Mouse (Mus musculus): ENCODE measurements around the gene Adamts9. TPM values are rescaled to one million over a fixed set of nuclear protein-coding genes. Genes with fewer than 3 reads are reported as not detected.

The Adamts9 gene
- total RNA-seq, 2 experiments from 2014 or later, result 8.9 to 10.3 TPM

DNA sequence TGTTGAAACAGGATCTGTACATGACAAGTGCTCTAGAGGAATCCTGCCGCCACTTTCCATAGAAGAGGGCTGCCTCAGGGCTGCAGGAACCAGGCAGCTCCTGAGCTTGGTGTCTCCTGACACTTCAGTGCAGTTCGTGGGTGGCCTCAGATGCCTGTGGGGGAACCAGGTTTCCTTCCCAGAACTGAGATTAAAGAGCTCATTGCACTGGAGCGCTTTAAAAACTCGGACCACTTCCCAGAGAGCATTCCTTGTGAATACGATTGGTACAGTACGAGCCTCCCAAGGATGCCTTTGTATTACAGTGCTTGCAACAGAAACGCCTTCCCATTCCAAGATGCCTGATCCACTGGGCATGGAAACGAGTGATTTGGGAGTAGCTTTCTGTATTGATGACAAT, 18.8 kb downstream of the Adamts9 start:
- DNase-seq, result no peak

DNA sequence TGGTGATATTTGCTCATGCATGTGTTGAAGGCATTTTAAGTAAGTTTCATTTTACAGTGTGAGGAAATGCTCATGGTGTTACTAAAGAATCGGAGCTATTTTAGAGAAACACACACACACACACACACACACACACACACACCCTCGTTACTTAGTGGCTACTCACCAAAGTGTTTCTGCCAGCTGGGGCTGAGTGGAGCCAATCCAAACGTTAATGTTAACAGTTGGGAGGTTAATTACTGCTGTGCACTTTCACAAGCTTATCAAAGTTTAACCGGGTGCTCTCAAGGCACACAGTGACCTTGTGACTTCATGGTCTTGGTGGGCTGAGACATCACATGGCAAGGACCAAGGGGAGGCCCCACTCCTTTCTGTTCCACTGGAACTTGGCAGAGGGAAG, 21.4 kb downstream of the Adamts9 start:
- DNase-seq, result no peak

DNA sequence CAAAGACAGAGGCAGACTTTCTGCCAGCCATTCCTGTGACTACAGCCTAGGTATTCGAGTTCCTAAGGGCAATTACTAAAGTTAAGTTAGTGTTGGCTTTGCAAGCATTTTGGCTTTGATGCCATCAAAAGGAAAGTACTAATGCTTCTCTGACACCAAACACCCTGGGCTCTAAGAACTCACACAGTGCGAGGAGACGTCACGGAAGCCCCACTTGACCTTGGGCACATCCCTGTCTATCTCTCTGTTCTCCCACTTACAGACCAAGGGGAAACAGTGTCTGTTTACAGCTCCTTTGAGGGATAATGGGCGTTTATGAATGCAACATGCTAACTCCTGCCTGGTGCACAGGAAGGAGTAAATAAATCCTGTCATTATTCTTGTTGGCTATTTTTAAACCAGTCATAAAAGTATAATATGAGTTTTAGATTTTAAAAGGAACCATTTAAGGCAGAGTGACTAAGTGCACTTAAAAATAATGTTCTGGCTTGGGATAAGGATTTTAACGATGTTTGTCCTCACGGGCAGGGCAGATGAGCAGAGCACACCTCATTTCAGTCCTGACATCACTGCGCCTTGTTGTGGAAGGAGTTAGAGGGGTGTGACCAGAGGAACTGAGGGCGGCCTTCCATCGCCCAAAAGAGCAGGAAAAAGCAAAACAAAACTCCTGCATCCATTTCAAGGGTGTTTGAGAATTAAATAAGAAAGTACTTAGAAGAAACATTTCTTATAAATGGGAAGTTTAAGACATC, 22.2 kb downstream of the Adamts9 start:
- no peak for DNase-seq

DNA sequence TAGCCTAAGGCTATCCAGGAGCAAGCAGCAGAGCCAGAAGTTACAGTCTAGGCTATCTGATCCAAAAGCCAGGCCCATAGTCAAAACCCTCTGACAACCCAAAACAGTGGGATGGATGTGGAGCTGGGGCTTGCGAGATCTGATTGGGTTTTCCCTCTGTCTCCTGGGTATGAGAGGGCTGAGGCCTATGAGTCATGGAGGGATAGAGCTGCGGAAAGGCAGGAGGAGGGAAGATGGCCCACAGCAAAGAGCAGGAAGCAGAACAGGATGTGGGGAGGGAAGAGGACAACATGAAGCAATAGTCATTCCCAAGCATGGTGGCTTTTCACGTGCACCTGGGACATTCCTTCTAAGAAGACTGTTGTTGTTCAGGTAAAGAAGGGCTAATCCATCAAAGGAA, 32.7 kb downstream of the Adamts9 start:
- DNase-seq, result no peak

DNA sequence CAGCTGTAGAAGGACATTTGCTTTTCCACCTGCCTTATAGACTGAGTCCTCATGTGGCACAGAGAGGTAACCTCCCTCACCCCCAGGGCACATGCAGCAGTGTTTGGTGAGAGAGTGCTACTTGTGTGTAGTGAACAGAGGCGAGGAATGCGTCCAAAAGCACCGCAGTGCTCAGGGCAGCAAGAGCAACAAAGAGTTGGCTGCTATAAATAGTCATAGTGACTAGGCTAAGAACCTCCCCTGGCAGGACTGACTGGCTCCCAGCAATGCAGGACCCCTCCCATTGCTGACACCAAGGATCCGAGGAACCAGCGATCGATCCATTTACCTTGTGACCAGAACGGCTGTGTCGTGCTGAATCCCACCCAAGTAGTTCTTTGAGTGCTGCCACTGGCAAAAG, 33.9 kb downstream of the Adamts9 start:
- no peak for DNase-seq

DNA sequence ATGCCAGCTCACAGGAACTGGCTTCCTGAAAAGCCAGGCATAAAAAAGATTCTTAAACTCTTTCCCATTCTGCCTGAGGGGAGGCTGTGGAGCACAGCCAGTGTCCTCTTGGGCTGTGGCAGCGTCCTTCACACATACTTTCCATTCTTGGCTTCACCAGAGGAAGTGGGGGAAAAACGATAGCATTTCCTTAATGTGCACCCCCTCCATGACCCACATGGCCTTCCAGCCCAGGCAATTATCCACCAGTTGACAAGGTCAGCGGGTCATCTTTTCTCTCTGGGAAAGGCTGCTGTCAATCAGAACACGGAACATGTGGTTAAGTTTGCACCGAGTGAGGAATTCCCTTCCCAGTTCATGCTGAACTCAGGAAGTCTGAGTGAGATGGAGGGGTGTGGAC, 37.4 kb downstream of the Adamts9 start:
- DNase-seq, result no peak

DNA sequence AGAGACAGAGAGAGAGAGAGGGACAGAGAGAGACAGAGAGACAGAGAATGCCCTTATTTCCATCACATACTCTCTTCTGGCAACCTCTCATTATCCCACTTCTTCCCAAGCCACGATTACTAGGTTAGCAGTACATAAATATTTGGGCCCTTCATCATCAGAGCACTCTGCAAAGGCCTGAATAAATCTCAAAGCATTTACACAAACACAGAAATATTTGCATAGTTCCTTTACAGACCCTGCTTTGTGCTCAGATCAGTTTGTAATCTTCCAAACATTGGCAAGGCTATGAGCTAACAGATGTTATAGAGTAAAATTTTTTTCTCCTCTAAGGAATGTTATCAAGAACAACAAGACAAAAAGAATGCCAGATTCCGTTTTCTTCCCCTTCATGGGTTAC, 38.8 kb downstream of the Adamts9 start:
- DNase-seq, result no peak

DNA sequence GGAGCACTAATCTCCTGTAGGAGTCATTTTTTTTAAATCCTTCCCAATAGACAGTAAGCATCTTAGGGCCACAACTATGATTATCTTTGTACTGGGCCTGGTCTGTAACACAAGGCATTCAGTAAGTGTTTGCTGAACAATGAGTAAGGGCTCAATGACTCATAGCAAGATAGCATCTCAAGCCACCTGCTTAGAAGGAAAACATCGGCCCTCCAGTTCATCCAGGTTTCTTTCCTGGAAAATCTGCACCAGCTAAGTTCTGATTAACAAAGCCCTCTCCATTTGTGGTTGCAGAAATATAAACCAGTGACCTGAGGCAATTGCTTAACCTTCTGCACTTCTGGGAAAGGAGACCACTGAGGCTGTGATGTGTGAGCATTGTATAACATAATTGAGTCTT, 39.3 kb downstream of the Adamts9 start:
- no peak for DNase-seq

DNA sequence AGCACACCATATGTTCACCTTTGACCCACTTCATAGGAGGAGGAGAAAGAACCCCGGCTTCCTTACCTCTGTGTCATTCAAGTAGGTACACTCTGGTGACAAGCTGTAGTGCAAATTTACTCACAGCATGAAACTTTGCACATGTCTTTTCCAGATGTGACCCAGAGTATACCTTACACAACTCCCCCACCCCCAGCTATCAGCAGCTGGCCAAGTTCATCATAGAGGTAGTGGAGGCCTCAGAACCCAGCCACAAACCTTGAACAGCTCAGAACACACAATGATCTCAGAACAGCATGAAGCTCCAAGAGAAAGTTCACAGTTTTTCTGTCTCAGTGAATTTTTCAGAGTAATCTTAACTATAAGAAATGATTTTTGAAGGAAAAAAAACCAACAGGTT, 51.8 kb downstream of the Adamts9 start:
- no peak for DNase-seq

DNA sequence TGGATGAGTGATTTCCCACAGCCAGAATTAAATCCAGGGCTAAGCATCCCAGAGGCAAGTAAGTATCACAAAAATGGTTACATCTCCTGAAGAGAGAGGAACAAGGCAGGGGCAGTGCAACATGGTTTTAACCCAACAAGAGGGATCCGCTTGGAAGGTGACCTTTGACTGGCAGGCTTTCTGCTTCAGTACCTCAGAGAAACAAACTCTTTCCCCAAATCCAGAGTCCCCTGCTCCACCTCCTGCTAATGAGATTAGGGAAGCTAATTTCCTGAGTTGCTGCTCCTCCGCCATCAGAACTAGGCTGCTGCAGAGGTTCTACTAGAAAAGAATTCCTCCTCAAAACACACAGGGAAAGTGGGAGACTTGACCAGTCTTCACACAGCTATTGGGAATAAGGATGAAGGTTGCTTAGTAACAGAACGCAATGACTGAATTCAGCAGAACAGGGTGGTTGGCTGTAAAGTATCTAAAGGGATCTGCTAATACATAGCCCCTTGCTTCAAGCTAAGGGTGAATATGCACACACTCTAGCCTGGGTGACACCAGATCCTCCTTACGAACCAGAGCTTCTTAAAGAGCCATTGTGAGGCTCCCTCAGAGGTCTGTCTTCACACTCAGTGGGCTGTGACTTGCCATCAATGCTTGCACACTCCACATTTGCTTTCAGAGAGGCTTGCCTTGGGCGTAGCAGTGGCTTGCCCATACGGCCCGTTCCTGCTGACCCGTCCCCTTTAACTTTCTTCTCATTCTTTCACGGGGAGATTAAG, 60.0 kb downstream of the Adamts9 start:
- no peak for DNase-seq

DNA sequence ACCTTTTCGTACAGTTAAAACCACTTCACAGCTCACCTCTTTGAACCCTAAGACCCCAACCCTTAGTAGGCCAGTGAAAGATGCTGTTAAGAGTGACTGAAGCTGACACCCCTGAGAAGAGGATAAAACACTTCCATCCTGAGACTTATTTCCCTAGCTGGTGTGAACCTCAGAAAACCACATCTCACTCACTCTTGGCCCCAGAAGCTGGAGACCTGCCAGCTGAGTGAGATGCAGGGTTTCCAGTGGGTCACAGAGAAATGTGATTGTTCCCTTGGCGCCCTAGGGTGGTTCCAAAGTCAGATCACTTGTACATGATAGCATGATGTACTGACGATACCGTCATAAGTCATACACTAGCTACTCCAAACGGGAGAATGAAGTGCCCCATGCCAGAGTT, 60.8 kb downstream of the Adamts9 start:
- no peak for DNase-seq

DNA sequence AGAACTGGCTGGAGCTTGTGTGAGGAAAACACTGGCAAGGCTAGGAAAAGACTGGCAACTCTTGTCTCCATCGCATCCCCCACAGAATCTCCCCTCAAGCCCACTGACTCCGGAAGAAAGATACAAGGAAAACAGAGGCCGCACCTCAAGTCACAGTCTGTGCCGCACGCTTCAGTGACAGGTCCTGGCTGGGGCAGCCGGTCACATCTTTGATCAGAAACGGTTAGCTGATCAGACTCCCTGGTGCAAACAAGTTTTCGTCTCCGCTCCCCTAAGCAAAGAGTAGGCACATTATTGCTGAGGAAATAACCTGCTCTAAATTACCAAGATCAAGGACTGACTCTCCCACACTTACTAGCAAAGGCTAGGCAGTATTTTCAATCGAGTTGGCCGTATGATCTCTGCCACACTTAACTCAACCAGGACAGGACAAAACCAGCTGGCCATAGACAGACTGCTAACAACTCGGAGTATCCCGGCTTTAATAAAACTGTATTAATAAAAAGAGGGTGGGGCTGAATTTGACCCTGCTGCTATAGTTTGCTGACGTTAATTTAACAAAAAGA, 63.5 kb downstream of the Adamts9 start:
- no peak for DNase-seq

DNA sequence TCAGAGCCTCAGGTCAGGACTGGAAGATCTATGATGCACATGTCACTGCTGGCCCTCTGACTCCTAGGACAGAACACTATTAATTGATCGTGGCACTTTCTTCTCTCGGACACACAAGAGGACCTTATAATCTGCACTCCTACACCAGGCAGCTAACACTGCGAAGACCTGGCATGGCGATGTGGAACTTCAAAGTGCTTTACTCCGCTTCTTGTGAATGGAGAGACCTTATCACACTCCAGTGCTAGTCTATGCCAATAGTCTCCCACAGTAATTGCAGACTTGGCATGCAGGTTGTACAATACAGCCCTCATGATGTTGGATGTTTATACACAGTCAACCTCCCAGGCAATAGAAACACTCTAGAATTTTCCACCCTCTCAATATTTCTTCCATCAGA, 64.5 kb downstream of the Adamts9 start:
- DNase-seq, result no peak

DNA sequence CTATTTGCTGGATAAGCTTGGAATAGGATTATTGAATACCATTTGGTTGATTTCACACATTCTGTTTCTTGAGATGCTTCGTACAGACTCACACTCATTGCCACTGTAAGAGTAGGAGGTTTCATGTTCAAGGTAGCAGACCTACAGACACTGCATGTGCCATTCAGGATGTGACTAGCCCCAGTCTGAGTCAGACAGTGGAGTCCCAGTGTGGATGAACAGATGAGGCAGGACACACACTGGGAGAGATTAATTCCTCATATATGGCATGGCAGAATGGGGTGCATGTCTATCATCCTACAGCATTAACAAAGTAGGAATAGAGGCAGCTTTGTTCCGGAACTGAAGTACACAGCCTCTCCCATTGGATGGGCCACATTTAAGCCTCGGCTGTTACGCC, 66.1 kb downstream of the Adamts9 start:
- no peak for DNase-seq

DNA sequence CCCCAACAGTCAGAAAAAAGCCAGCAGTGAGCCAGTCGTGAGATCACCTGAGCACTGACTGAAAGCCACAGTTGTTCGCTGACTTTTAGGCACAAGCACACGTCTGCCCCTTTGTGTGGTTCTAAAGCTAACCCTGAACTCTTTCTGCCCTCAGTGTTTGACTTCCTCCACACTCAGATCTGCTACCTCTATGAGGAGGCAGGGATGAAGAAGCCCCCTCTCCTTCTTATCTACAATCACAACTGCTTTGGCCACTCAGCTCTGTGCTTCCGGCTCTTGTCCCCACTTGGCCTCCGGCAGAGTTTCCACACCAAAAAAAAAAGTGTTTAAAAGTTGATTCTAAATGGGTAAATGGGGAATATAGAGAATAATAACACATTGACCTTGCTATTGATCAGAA, 67.2 kb downstream of the Adamts9 start:
- DNase-seq, result no peak

DNA sequence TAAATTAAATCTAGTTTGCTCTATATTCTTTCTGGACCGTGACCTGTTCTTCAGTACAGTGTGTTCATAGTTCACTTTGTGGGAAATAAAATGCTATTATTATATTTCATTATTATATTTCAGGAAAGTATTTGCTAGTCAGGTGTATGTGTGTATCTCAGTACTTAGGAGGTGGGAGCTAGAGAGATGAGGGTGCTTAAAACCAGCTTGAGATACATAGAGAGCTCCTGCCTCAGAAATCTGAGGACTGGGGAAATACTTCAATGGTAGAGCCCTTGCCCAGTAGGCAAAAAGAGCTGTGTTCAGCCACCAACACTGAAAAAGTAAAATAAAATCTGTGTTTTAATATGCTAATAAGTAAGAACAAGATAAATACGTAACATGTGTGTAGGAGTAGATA, 68.0 kb downstream of the Adamts9 start:
- no peak for DNase-seq

DNA sequence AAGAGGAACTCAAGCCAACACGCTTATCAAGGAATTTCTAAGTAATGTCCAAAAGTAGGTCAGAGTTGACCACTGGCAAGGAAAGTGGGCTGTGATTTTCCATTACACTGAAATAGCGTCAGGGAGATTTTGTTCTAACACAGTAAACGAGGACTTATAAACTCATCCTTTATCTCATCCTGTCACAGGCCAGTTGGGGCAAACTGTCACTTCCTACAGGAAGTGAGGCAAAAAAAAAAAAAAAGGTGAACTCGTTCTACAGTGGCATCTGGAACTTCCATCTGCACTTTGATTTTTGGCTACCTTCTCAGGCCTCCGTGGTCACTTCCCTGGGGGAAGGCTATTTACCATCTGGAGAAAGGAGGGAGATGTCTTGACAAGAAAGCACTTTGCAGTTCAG, 68.4 kb downstream of the Adamts9 start:
- no peak for DNase-seq

DNA sequence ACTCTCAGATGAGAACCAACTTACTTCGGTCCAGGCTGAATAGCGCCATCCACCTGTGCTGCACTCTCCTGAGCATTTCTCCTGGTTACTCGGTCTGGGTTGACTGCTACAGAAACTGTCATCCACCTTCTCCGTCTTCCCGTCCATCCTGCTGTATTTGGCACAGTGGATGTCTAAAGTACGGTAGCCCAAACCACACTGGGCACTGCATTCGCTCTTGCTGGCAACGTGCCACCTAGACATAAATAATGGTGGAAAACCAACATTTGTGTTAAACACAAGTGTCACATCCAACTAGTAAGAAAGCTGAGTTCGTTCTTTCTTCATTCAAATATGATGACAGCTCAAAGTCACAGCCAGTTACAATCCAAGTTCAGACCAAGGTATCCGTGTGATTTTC, 70.5 kb downstream of the Adamts9 start:
- no peak for DNase-seq

DNA sequence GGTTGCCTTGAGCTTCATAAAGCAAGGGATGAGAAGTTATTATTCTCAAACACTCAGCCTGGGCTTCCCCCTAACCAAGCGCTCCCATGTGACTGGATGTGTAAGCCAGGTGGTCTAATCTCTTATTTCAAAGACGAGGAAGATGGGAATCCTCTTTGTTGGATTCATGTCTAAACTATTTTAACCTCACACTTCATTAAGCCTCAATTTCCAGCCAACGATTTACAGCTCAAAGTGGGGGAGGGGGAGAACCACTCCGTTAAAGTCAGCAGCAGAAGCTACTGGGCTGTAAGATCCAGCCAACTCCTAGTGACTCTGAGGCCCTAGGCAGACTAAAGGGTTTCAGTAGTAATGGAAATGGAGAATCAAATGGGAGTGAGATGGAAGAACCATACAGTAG, 71.5 kb downstream of the Adamts9 start:
- DNase-seq, result no peak

DNA sequence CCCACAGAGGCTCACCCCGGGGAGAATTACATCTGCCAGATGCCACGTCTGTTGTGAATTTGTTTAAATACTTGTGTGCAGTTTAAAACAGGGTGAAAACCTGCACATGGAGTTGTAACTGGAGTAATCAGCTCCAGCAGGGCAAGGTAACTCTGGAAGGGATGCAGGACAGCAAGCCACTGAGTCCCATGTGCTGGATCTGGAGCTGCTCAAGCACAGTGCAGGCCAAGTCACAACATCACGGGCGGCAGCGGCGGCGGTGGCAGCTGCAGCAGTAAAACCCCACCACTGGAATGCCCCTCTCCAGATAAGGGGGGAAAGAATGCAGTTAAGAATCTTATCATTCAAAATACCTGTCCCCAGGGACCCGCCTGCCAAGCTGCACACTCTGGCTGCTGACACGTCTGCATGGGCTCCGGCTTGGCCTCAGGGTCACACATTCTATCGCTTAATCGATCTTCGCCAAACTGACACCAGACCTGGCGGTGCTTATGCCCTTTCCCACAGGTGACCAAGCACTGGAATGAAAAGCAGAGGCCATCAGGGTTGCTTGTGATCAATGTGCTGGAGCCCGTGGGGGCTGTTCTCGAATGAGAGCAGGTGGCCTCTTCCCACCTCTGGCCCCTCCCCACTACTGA, 73.6 kb downstream of the Adamts9 start:
- DNase-seq, result no peak

DNA sequence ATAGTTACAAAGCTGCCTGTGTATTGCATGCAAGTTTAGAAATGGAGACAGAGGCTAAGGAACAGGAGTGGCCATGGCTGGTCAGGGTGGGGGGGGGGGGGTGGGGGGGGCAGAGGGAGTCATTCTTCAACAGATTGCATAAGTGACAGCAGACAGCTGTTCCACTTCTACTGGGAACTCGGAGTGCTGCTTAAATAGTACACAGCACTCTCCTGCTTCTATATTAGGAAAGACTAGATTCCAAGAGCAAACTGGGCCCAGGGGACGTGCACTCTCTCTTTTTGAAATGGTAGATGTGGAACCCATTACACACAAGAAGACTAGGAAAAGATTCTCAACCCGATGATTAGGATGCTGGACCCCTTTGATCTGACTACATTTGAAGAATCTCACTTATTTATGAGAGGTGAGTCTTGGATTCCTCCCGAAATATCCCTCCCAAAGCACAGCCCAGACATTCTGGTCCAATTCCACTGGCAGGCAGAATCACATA, 74.2 kb downstream of the Adamts9 start, which contains the start of gene Gm15737:
Gm15737 (plus strand) TSS at position 269 of the 493 bp plus-strand sequence.
- DNase-seq, result no peak

DNA sequence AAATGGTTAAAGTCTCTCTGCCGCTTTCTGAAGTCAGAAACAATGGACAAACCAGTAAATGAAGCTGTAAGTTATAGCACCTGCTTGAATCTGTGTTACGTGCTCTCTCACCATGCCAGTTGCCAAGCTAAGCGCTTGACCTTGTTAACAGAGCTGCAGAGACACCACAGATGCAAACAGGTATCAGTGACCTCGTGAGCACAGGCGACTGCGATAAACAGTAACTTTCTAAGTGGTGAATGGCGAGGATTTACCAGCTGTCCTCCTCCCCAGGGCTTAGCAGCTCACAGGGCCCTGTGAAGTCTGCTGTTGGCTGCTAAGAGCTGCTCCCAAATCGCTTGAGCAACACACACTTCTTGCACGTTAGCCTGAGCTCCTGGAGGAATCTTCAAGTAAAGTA, 80.7 kb downstream of the Adamts9 start:
- DNase-seq, result no peak

DNA sequence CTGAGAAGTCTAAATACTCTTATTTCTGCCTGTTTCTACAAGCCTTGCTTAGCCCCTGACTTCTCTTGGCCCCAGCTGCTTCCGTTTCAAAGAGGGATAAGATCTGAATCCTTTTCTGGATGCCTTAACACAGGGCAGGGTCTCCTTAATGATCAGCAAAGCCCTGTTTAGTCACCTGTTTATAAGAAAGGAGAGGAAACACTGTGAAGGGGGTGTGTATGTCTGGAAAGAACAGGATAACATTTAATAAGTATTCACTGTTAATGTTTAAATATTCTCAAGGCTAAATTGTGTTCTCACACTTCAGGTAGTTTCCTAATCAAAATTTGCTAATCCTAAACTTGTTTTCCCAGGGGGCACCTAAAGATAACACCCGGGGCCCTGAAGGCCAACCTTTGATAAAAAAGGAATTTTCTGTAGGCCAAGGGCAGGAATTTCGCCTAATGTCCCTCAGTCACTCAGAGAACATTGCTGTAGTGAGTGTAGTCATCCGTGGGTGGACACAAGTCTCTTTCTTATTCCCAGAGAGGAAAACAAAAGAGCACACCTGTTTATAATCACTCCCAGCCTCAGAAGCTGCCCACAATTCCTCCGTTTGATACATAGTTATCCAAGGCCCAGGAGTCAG, 82.9 kb downstream of the Adamts9 start:
- DNase-seq, result no peak

All from layer of hippocampus, postnatal 36 days (tissue).